In the genomic region with DNA sequence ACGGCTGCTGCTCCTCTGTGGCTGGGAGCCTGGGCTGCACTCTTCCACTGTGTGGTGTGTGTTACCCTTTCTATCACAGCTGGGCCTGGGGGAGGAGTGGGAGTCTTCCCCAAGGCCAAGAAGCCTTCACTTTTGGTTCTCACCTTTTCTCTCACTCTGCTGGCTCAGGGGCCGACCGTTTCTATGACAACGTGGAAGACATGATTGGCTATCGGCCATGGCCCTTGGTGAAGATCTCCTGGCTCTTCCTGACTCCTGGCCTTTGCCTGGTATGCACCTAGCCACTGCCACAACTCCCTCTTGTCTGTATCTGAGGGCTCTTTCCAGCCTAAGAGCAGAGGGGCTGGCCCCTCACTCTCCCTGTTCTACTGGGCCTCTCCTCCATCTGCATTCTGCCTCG, we compare ENCODE assay signal across 33 mouse cellular contexts. TPM values are rescaled to one million over a fixed set of nuclear protein-coding genes. Genes with fewer than 3 reads are reported as not detected.
DNase-seq lines count a peak whose midpoint lies in the region; ATAC-seq and TF ChIP-seq lines count a peak whose summit lies in the region.
"Had no signal": no experiment of that assay in that cellular context is flagged by ENCODE, and none has a peak within 500 bp of the region (broad histone marks: within the 10 kb centered on the region; RNA-seq: fewer than 3 reads in every experiment).

No protein-coding gene starts in this region.

- H3K27me3 ChIP-seq in cerebellum, adult 2 months (ENCODE audit: control insufficient read depth, insufficient read depth, low read length) = no peaks in the 10 kb centered on the region; the same call in 1 of the 2 replicates
- no peaks in the 10 kb centered on the region for H3K27me3 ChIP-seq in hindbrain, postnatal 0 days (ENCODE audit: insufficient read depth, low read length)
- no peaks in the 10 kb centered on the region for H3K27me3 ChIP-seq in hindbrain, embryonic 11.5 days (ENCODE audit: control insufficient read depth, insufficient read depth, low read length)
- H3K27me3 ChIP-seq in forebrain, postnatal 0 days (ENCODE audit: insufficient read depth, low read length) = no peaks in the 10 kb centered on the region
- H3K27me3 ChIP-seq: CH12.LX; embryonic facial prominence, embryonic 13.5 days; forebrain, embryonic 15.5 days had no signal

- no peak overlapping the region for H3K4me2 ChIP-seq in hindbrain, postnatal 0 days (ENCODE audit: low read depth, low read length)
- no peak overlapping the region for H3K4me2 ChIP-seq in hindbrain, embryonic 11.5 days (replicated peaks; ENCODE audit: low read depth, low read length)
- no peak overlapping the region for H3K4me2 ChIP-seq in forebrain, postnatal 0 days (ENCODE audit: low read depth)
- H3K4me2 ChIP-seq: embryonic facial prominence, embryonic 13.5 days; forebrain, embryonic 12.5 days; forebrain, embryonic 15.5 days; heart, embryonic 13.5 days; hindbrain, embryonic 14.5 days had no signal

- no peaks in the 10 kb centered on the region for H3K9me3 ChIP-seq in hindbrain, postnatal 0 days (ENCODE audit: low read length)
- no peaks in the 10 kb centered on the region for H3K9me3 ChIP-seq in hindbrain, embryonic 11.5 days (ENCODE audit: control insufficient read depth, low read length)
- no peaks in the 10 kb centered on the region for H3K9me3 ChIP-seq in forebrain, postnatal 0 days (ENCODE audit: low read length)
- H3K9me3 ChIP-seq: embryonic facial prominence, embryonic 10.5 days; embryonic facial prominence, embryonic 13.5 days; forebrain, embryonic 12.5 days; forebrain, embryonic 15.5 days; G1E; heart, embryonic 10.5 days; heart, embryonic 13.5 days had no signal

- no peak for TF ChIP-seq POLR2A in cerebellum, adult 2 months (IDR thresholded peaks at IDR 0.05; ENCODE audit: borderline replicate concordance, insufficient read depth, low read length)

- H3K36me3 ChIP-seq in hindbrain, postnatal 0 days (ENCODE audit: insufficient read depth, low read length) = no peaks in the 10 kb centered on the region
- no peaks in the 10 kb centered on the region for H3K36me3 ChIP-seq in hindbrain, embryonic 11.5 days (ENCODE audit: control insufficient read depth, insufficient read depth, low read length)
- no peaks in the 10 kb centered on the region for H3K36me3 ChIP-seq in forebrain, postnatal 0 days (ENCODE audit: insufficient read depth)
- H3K36me3 ChIP-seq: embryonic facial prominence, embryonic 10.5 days; embryonic facial prominence, embryonic 13.5 days; forebrain, embryonic 12.5 days; forebrain, embryonic 15.5 days; G1E; heart, embryonic 10.5 days; heart, embryonic 13.5 days had no signal

- H3K27ac ChIP-seq in cerebellum, adult 2 months (ENCODE audit: insufficient read depth, low read length) = no peak overlapping the region
- no peak overlapping the region for H3K27ac ChIP-seq in hindbrain, postnatal 0 days
- no peak overlapping the region for H3K27ac ChIP-seq in hindbrain, embryonic 11.5 days (ENCODE audit: low read depth, low read length)
- no peak overlapping the region for H3K27ac ChIP-seq in forebrain, postnatal 0 days (ENCODE audit: low read depth, low read length)
- H3K27ac ChIP-seq: embryonic facial prominence, embryonic 10.5 days; embryonic facial prominence, embryonic 13.5 days; forebrain, embryonic 12.5 days; forebrain, embryonic 15.5 days; heart, adult 2 months; heart, embryonic 10.5 days; heart, embryonic 13.5 days; hindbrain, embryonic 14.5 days had no signal

- peak; percentile 27 to 38 for DNase-seq in cerebellum, postnatal 14 days
- DNase-seq in cerebellum, adult 2 months = no peak
- DNase-seq in hindbrain, postnatal 0 days (ENCODE audit: low spot score) = no peak
- DNase-seq in hindbrain, embryonic 11.5 days (ENCODE audit: low spot score) = no peak
- peak; percentile 32 for DNase-seq in ovary, adult 18-20 months (ENCODE audit: low spot score)
- DNase-seq in ovary, postnatal 10 days (ENCODE audit: low spot score) = no peak
- DNase-seq in forebrain, postnatal 0 days = no peak
- DNase-seq: adrenal gland, adult 2 months; adrenal gland, postnatal 14 days; B cell, adult 2 months; cerebellum, adult 11 months; cerebellum, adult 9-10 months; cerebellum, postnatal 36 days; embryo, embryonic 11 days; gastrocnemius, postnatal 10 days; gastrocnemius, postnatal 36 days; heart, adult 2 months; heart, postnatal 14 days; heart, postnatal 4 days had no signal

- 39% methylated on average over 6 of the region's 6 CpGs for WGBS in cerebellum, adult 2 months
- WGBS in hindbrain, postnatal 0 days = 72% methylated on average over 6 of the region's 6 CpGs
- 78% methylated on average over 6 of the region's 6 CpGs for WGBS in hindbrain, embryonic 11.5 days
- 79% methylated on average over 6 of the region's 6 CpGs for WGBS in forebrain, postnatal 0 days

- peaks cover 3% of the 10 kb centered on the region; the same call in 1 of the 2 replicates for H3K4me1 ChIP-seq in cerebellum, adult 2 months (ENCODE audit: control insufficient read depth, insufficient read depth, low read length)
- 0 out of 2 replicates have a peak, but pooled peaks cover 5% of the 10 kb centered on the region for H3K4me1 ChIP-seq in hindbrain, postnatal 0 days (ENCODE audit: insufficient read depth, low read length)
- no peaks in the 10 kb centered on the region for H3K4me1 ChIP-seq in hindbrain, embryonic 11.5 days (replicated peaks; ENCODE audit: control insufficient read depth, insufficient read depth, low read length)
- H3K4me1 ChIP-seq in forebrain, postnatal 0 days (ENCODE audit: insufficient read depth) = no peaks in the 10 kb centered on the region
- H3K4me1 ChIP-seq: embryonic facial prominence, embryonic 13.5 days; forebrain, embryonic 12.5 days; forebrain, embryonic 15.5 days; heart, embryonic 10.5 days; heart, embryonic 13.5 days had no signal

- ATAC-seq in hindbrain, postnatal 0 days = peak; percentile 40; the same call in 1 of the 2 replicates
- ATAC-seq in hindbrain, embryonic 11.5 days (ENCODE audit: low FRiP score) = no peak
- ATAC-seq in forebrain, postnatal 0 days = no peak
- ATAC-seq: forebrain, embryonic 15.5 days; inflammation-experienced regulatory T-cells, adult 6 months; intestine, embryonic 16.5 days; Patski had no signal

- TF ChIP-seq CTCF in cerebellum, adult 2 months (IDR thresholded peaks at IDR 0.05; ENCODE audit: borderline replicate concordance, insufficient read depth, low read depth, low read length) = no peak
- no peak for TF ChIP-seq CTCF in hindbrain, postnatal 0 days (IDR thresholded peaks at IDR 0.05; ENCODE audit: low read depth)
- TF ChIP-seq CTCF in forebrain, postnatal 0 days (IDR thresholded peaks at IDR 0.05; ENCODE audit: low read depth) = no peak

- no peak overlapping the region for H3K9ac ChIP-seq in hindbrain, postnatal 0 days (replicated peaks; ENCODE audit: low read length)
- H3K9ac ChIP-seq in hindbrain, embryonic 11.5 days (ENCODE audit: low read depth, low read length) = no peak overlapping the region
- H3K9ac ChIP-seq in forebrain, postnatal 0 days = no peak overlapping the region
- H3K9ac ChIP-seq: embryonic facial prominence, embryonic 13.5 days; forebrain, embryonic 12.5 days; forebrain, embryonic 15.5 days; heart, embryonic 13.5 days; hindbrain, embryonic 14.5 days had no signal

- no peak overlapping the region for H3K4me3 ChIP-seq in cerebellum, adult 2 months (replicated peaks; ENCODE audit: insufficient read depth, low read depth, low read length)
- no peak overlapping the region for H3K4me3 ChIP-seq in hindbrain, postnatal 0 days (ENCODE audit: low read length)
- H3K4me3 ChIP-seq in hindbrain, embryonic 11.5 days (ENCODE audit: low read depth, low read length) = no peak overlapping the region
- no peak overlapping the region for H3K4me3 ChIP-seq in forebrain, postnatal 0 days (ENCODE audit: low read depth, low read length)
- H3K4me3 ChIP-seq: embryonic facial prominence, embryonic 10.5 days; embryonic facial prominence, embryonic 13.5 days; erythroblast, embryonic 14.5 days; forebrain, embryonic 12.5 days; forebrain, embryonic 15.5 days; heart, adult 2 months; heart, embryonic 10.5 days; heart, embryonic 13.5 days had no signal

RNA-seq across cellular contexts. Expression of gene Slc6a12, which starts 20.2 kb away (rescaled TPM):
- polyA plus RNA-seq in cerebellum, adult 2 months (2012; rRNA removed) = 5.6 and 7.5 TPM in 2 replicates
- total RNA-seq in hindbrain, postnatal 0 days (2014; rRNA removed) = 7.1 and 12.8 TPM in 2 replicates
- 5.7 and 5.9 TPM in 2 replicates for polyA plus RNA-seq in hindbrain, postnatal 0 days (2015; fragmentation: Nextera tagmentation; extraction: Ambion mirVana)
- 0.29 TPM in 1 of 2 replicates, not detected in the other for polyA plus RNA-seq in hindbrain, embryonic 11.5 days (2014; fragmentation: Nextera tagmentation; extraction: Ambion mirVana)
- 5.0 and 5.6 TPM in 2 replicates for total RNA-seq in forebrain, postnatal 0 days (2014; rRNA removed)
- 2.1 and 2.8 TPM in 2 replicates for polyA plus RNA-seq in forebrain, postnatal 0 days (2015; fragmentation: Nextera tagmentation; extraction: Ambion mirVana)
- total RNA-seq: G1E; heart, adult 2 months; heart, postnatal 14 days had no signal
- polyA plus RNA-seq: embryonic facial prominence, embryonic 13.5 days; erythroblast, embryonic 14.5 days; G1E; heart, embryonic 13.5 days; heart, embryonic 16.5 days; inflammation-experienced regulatory T-cells, adult 6 months had no signal

Comparison
In these comparisons a context has a peak if more than half of its experiments do, and no peak if none do; other contexts are left out.
1. DNase-seq: peak in cerebellum, postnatal 14 days (2 of 2) and ovary, adult 18-20 months (single experiment); none in cerebellum, adult 2 months (0 of 2), hindbrain, postnatal 0 days (single experiment), hindbrain, embryonic 11.5 days (single experiment), ovary, postnatal 10 days (single experiment) and forebrain, postnatal 0 days (single experiment).